Comparison of ENCODE assay signal across 8 mouse cellular contexts in genomic region chrX:144317548-144318163, GRCm38 (mm10). TPM values are rescaled to one million over a fixed set of nuclear protein-coding genes. Genes with fewer than 3 reads are reported as not detected.
DNase-seq lines count a peak whose midpoint lies in the region; ATAC-seq lines count a peak whose summit lies in the region.

Gene Alg13 (plus strand): TSS chrX:144317804.

- WGBS in heart, embryonic 14.5 days: 14% methylated on average over 47 of the region's 47 CpGs
- 4% methylated on average over 41 of the region's 47 CpGs for WGBS in liver, embryonic 12.5 days (ENCODE audit: insufficient replicate concordance)
- 15% methylated on average over 29 of the region's 47 CpGs for WGBS in stomach, embryonic 14.5 days

- peak within 1 kb of the TSS; percentile 80 for H3K4me2 ChIP-seq in heart, embryonic 14.5 days (ENCODE audit: low read length)
- peak within 1 kb of the TSS; percentile 88 for H3K4me2 ChIP-seq in liver, embryonic 12.5 days
- H3K4me2 ChIP-seq in stomach, embryonic 14.5 days (replicated peaks; ENCODE audit: low read depth, low read length): peak within 1 kb of the TSS; percentile 65

- peak; percentile 87 for ATAC-seq in CD4-positive, CD25-positive, alpha-beta regulatory T cell, adult 4 months
- ATAC-seq in heart, embryonic 14.5 days (ENCODE audit: insufficient number of reproducible peaks, insufficient read depth, low FRiP score, low read depth): peak; percentile 81; the same call in 1 of the 2 replicates
- ATAC-seq in liver, embryonic 12.5 days: peak; percentile 88
- ATAC-seq in stomach, embryonic 14.5 days (ENCODE audit: insufficient number of reproducible peaks, insufficient read depth, low FRiP score, low read depth): peak; percentile 87

- H3K36me3 ChIP-seq in heart, embryonic 14.5 days (ENCODE audit: control insufficient read depth, insufficient read depth, low read length): no peaks in the 10 kb centered on the region
- H3K36me3 ChIP-seq in liver, embryonic 12.5 days: peaks cover 4% of the 10 kb centered on the region; the same call in 1 of the 2 replicates
- H3K36me3 ChIP-seq in stomach, embryonic 14.5 days (ENCODE audit: control insufficient read depth, insufficient read depth, low read length): no peaks in the 10 kb centered on the region; the same call in 1 of the 2 replicates

- H3K9ac ChIP-seq in heart, embryonic 14.5 days (ENCODE audit: low read length): peak within 1 kb of the TSS; percentile 77
- peak within 1 kb of the TSS; percentile 77 for H3K9ac ChIP-seq in liver, embryonic 12.5 days
- H3K9ac ChIP-seq in stomach, embryonic 14.5 days (replicated peaks; ENCODE audit: low read depth, low read length): peak within 1 kb of the TSS; percentile 45; the same call in 1 of the 2 replicates

- H3K27ac ChIP-seq in heart, embryonic 14.5 days (replicated peaks in 1 of 2; ENCODE audit: control insufficient read depth in 1 of 2, insufficient read depth in 1 of 2, low read depth in 2 of 2, low read length in 2 of 2): peak within 1 kb of the TSS in 1 of 2 experiments; percentile 25; a peak in 2 of 4 replicates
- peak within 1 kb of the TSS; percentile 73 for H3K27ac ChIP-seq in liver, embryonic 12.5 days
- H3K27ac ChIP-seq in stomach, embryonic 14.5 days (ENCODE audit: low read length): peak within 1 kb of the TSS; percentile 39

- H3K4me3 ChIP-seq in heart, embryonic 14.5 days (ENCODE audit: control insufficient read depth in 1 of 2, insufficient read depth in 1 of 2, low read depth in 1 of 2, low read length in 2 of 2): peak within 1 kb of the TSS; percentile 63 to 84
- peak within 1 kb of the TSS; percentile 71 for H3K4me3 ChIP-seq in liver, embryonic 12.5 days
- peak within 1 kb of the TSS; percentile 54 for H3K4me3 ChIP-seq in stomach, embryonic 14.5 days (ENCODE audit: low read depth, low read length)

- H3K27me3 ChIP-seq in heart, embryonic 14.5 days (ENCODE audit: control insufficient read depth, insufficient read depth, low read length): no peaks in the 10 kb centered on the region
- peaks cover 9% of the 10 kb centered on the region for H3K27me3 ChIP-seq in liver, embryonic 12.5 days (replicated peaks)
- H3K27me3 ChIP-seq in stomach, embryonic 14.5 days (ENCODE audit: control insufficient read depth, insufficient read depth, low read length): no peaks in the 10 kb centered on the region

- DNase-seq in c-Kit-negative CD71-positive TER-119-positive erythroid progenitor cells, embryonic 14.5 days (ENCODE audit: low read depth, low spot score): peak; percentile 37
- DNase-seq in fibroblast of lung, adult 2 months (ENCODE audit: low read depth): peak; percentile 18
- peak; percentile 84 for DNase-seq in kidney, postnatal 14 days
- DNase-seq in natural killer cell, adult 2 months (ENCODE audit: low spot score in 2 of 2): peak; percentile 30 to 36

- no peaks in the 10 kb centered on the region for H3K9me3 ChIP-seq in heart, embryonic 14.5 days (ENCODE audit: control insufficient read depth, low read length)
- H3K9me3 ChIP-seq in liver, embryonic 12.5 days (replicated peaks): no peaks in the 10 kb centered on the region
- no peaks in the 10 kb centered on the region for H3K9me3 ChIP-seq in stomach, embryonic 14.5 days (ENCODE audit: control insufficient read depth, low read depth, low read length)

- H3K4me1 ChIP-seq in heart, embryonic 14.5 days (ENCODE audit: control insufficient read depth in 2 of 2, insufficient read depth in 2 of 2, low read length in 2 of 2): no peaks in the 10 kb centered on the region; a peak in 1 of 4 replicates
- H3K4me1 ChIP-seq in liver, embryonic 12.5 days: peaks cover 15% of the 10 kb centered on the region
- no peaks in the 10 kb centered on the region for H3K4me1 ChIP-seq in stomach, embryonic 14.5 days (ENCODE audit: control insufficient read depth, insufficient read depth, low read length)

RNA-seq across cellular contexts. Expression of gene Alg13, which starts in this region (rescaled TPM):
- 1 to 10 TPM; 4.5 to 8.1 TPM for polyA plus RNA-seq in CD4-positive, CD25-positive, alpha-beta regulatory T cell, adult 4 months (2017; shearing (Covaris generic))
- 11.6 and 13.8 TPM in 2 replicates for polyA plus RNA-seq in heart, embryonic 14.5 days (2014; fragmentation: Nextera tagmentation; extraction: Ambion mirVana)
- 15.7 and 18.8 TPM in 2 replicates for polyA plus RNA-seq in liver, embryonic 12.5 days (2016; fragmentation: Nextera tagmentation; extraction: Ambion mirVana)
- 23.8 and 24.2 TPM in 2 replicates for polyA plus RNA-seq in stomach, embryonic 14.5 days (2014; fragmentation: Nextera tagmentation; extraction: Ambion mirVana)

Comparison
In these comparisons a context has a peak if more than half of its experiments do, and no peak if none do; other contexts are left out.
1. DNase-seq: peak in every context shown above with its lines; median percentile 84 in kidney, postnatal 14 days; 37 in c-Kit-negative CD71-positive TER-119-positive erythroid progenitor cells, embryonic 14.5 days; 33 in natural killer cell, adult 2 months; 18 in fibroblast of lung, adult 2 months.